Mouse (Mus musculus): ENCODE measurements around the gene Ccdc85b.

- TF ChIP-seq CTCF (IDR thresholded peaks at IDR 0.05; ENCODE audit: low read depth) (no peak), EP300 (IDR thresholded peaks at IDR 0.05; ENCODE audit: low read depth) (no peak)
These were observed 25.7 kb downstream of the Ccdc85b start for GRCm38 (mm10) chr19:5431911-5432464.
